In the genomic region with DNA sequence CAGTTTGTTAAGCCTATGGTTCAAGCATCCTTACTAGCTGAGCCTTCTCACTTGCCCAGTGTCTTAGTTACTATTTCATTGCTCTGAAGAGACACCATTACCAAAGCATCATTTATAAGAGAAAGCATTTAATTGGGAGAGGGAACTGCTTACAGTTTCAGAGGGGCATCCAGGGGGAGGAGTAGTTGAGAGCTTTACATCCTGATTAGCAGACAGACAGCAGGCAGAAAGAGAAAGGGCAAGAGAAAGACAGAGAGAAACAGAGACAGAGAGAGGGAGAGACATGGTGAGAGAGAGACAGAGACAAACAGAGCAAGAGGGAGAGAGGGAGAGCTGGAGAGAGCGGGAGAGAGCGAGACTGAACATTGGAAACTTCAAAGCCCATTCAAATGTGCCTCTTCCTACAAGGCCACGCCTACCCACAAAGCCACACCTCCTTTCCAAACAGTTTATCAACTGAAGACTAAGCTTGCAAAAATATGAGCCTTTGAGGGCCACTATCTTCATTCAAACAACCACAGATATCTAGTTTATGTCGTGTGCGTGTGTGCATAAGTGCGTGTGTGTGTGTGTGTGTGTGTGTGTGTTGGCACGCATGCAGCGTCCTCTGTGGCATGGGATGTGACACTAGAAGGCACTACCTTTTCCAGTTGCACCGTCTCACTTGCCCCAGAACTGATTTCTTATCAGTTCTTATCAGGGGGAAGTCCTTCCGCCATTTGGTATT, we compare ENCODE assay signal across 22 mouse cellular contexts. TPM values are rescaled to one million over a fixed set of nuclear protein-coding genes. Genes with fewer than 3 reads are reported as not detected.
DNase-seq lines count a peak whose midpoint lies in the region; ATAC-seq and TF ChIP-seq lines count a peak whose summit lies in the region.
"Had no signal": no experiment of that assay in that cellular context is flagged by ENCODE, and none has a peak within 500 bp of the region (broad histone marks: within the 10 kb centered on the region; RNA-seq: fewer than 3 reads in every experiment).

No protein-coding gene starts in this region.

- DNase-seq in ZHBTc4 (ENCODE audit: low read depth, low spot score) = peak; percentile 69
- peak; percentile 24 to 62 (median 34) for DNase-seq in liver, embryonic 14.5 days (ENCODE audit: low read depth in 3 of 3, low spot score in 3 of 3)
- no peak for DNase-seq in urinary bladder, adult 2 months (ENCODE audit: low spot score)
- no peak for DNase-seq in kidney, postnatal 10 days
- no peak for DNase-seq in lung, postnatal 25 days (ENCODE audit: low spot score)
- DNase-seq: adrenal gland, postnatal 14 days; cerebellum, adult 2 months; forebrain, postnatal 0 days; heart, postnatal 36 days; lung, postnatal 10 days; thymus, adult 2 months had no signal

- H3K27ac ChIP-seq in liver, embryonic 14.5 days = peak overlapping the region; percentile 48
- H3K27ac ChIP-seq in heart, embryonic 11.5 days (ENCODE audit: low read depth, low read length) = no peak overlapping the region
- H3K27ac ChIP-seq: hindbrain, embryonic 15.5 days; limb, embryonic 15.5 days; stomach, embryonic 15.5 days had no signal

- TF ChIP-seq EP300 in liver, embryonic 14.5 days (IDR thresholded peaks at IDR 0.05; ENCODE audit: low read depth) = peak; percentile 42; the same call in 1 of the 2 replicates

- peak; percentile 81 for ATAC-seq in liver, embryonic 14.5 days (ENCODE audit: insufficient read depth)
- ATAC-seq in heart, embryonic 11.5 days (replicated peaks; ENCODE audit: insufficient number of reproducible peaks, low FRiP score, low TSS enrichment) = no peak
- ATAC-seq: forebrain, postnatal 0 days; intestine, embryonic 16.5 days; midbrain, embryonic 16.5 days; Patski had no signal

- H3K9ac ChIP-seq in liver, embryonic 14.5 days (replicated peaks) = peak overlapping the region; percentile 13
- no peak overlapping the region for H3K9ac ChIP-seq in heart, embryonic 11.5 days (ENCODE audit: low read depth, low read length)
- H3K9ac ChIP-seq: forebrain, postnatal 0 days; hindbrain, embryonic 15.5 days; limb, embryonic 15.5 days; stomach, embryonic 15.5 days had no signal

- WGBS in liver, embryonic 14.5 days (ENCODE audit: insufficient replicate concordance) = 10% methylated on average over 10 of the region's 10 CpGs
- 54% methylated on average over 10 of the region's 10 CpGs for WGBS in heart, embryonic 11.5 days (ENCODE audit: insufficient replicate concordance)

- H3K4me2 ChIP-seq in liver, embryonic 14.5 days (ENCODE audit: low read depth) = peak overlapping the region; percentile 53
- H3K4me2 ChIP-seq in heart, embryonic 11.5 days = no peak overlapping the region
- H3K4me2 ChIP-seq: hindbrain, embryonic 15.5 days; limb, embryonic 15.5 days; stomach, embryonic 15.5 days had no signal

- TF ChIP-seq CTCF in E14TG2a.4 (conservative IDR thresholded peaks at IDR 0.05; ENCODE audit: low read length) = no peak
- TF ChIP-seq CTCF in liver, embryonic 14.5 days (IDR thresholded peaks at IDR 0.05; ENCODE audit: low read depth) = no peak

- H3K4me1 ChIP-seq in E14TG2a.4 (replicated peaks; ENCODE audit: low read depth, low read length) = peaks cover 16% of the 10 kb centered on the region
- H3K4me1 ChIP-seq in erythroblast, embryonic 14.5 days (ENCODE audit: control insufficient read depth) = peaks cover 31% of the 10 kb centered on the region
- H3K4me1 ChIP-seq in liver, embryonic 14.5 days (replicated peaks; ENCODE audit: control insufficient read depth in 2 of 2, insufficient read depth in 2 of 2, low read length in 1 of 2) = peaks cover 8 to 14% of the 10 kb centered on the region in 2 experiments
- H3K4me1 ChIP-seq in heart, embryonic 11.5 days (ENCODE audit: control insufficient read depth, insufficient read depth, low read length) = no peaks in the 10 kb centered on the region
- H3K4me1 ChIP-seq: hindbrain, embryonic 15.5 days; limb, embryonic 15.5 days; stomach, embryonic 15.5 days had no signal

- no peaks in the 10 kb centered on the region for H3K36me3 ChIP-seq in E14TG2a.4 (ENCODE audit: insufficient read depth, low read length)
- H3K36me3 ChIP-seq in erythroblast, embryonic 14.5 days (ENCODE audit: control insufficient read depth) = no peaks in the 10 kb centered on the region
- no peaks in the 10 kb centered on the region for H3K36me3 ChIP-seq in liver, embryonic 14.5 days (replicated peaks; ENCODE audit: control insufficient read depth, insufficient read depth, low read depth)
- H3K36me3 ChIP-seq in heart, embryonic 11.5 days (ENCODE audit: control insufficient read depth, insufficient read depth, low read length) = no peaks in the 10 kb centered on the region
- H3K36me3 ChIP-seq: hindbrain, embryonic 15.5 days; limb, embryonic 15.5 days; stomach, embryonic 15.5 days had no signal

- H3K4me3 ChIP-seq in E14TG2a.4 (replicated peaks; ENCODE audit: low read length) = peak overlapping the region; percentile 35; the same call in 1 of the 2 replicates
- peak overlapping the region; percentile 47 for H3K4me3 ChIP-seq in erythroblast, embryonic 14.5 days (replicated peaks)
- H3K4me3 ChIP-seq in liver, embryonic 14.5 days (ENCODE audit: insufficient read depth in 1 of 2, low read depth in 2 of 2, low read length in 2 of 2) = peak overlapping the region in 1 of 2 experiments; percentile 37; a peak in 1 of 4 replicates
- no peak overlapping the region for H3K4me3 ChIP-seq in heart, embryonic 11.5 days (ENCODE audit: low read depth, low read length)
- H3K4me3 ChIP-seq: hindbrain, embryonic 15.5 days; limb, embryonic 15.5 days; megakaryocyte, embryonic 14.5 days; stomach, embryonic 15.5 days had no signal

- H3K27me3 ChIP-seq in E14TG2a.4 (ENCODE audit: insufficient read depth, low read length) = peaks cover 11% of the 10 kb centered on the region
- no peaks in the 10 kb centered on the region for H3K27me3 ChIP-seq in erythroblast, embryonic 14.5 days (ENCODE audit: control insufficient read depth)
- H3K27me3 ChIP-seq in liver, embryonic 14.5 days (ENCODE audit: control insufficient read depth, insufficient read depth, low read length) = no peaks in the 10 kb centered on the region
- no peaks in the 10 kb centered on the region; the same call in 1 of the 2 replicates for H3K27me3 ChIP-seq in heart, embryonic 11.5 days (ENCODE audit: control insufficient read depth, insufficient read depth, low read length)
- H3K27me3 ChIP-seq: hindbrain, embryonic 15.5 days; limb, embryonic 15.5 days; Patski; stomach, embryonic 15.5 days had no signal

- no peaks in the 10 kb centered on the region for H3K9me3 ChIP-seq in E14TG2a.4 (ENCODE audit: low read length)
- no peaks in the 10 kb centered on the region for H3K9me3 ChIP-seq in erythroblast, embryonic 14.5 days (ENCODE audit: control insufficient read depth, low read length)
- no peaks in the 10 kb centered on the region for H3K9me3 ChIP-seq in liver, embryonic 14.5 days (ENCODE audit: control insufficient read depth, low read length)
- H3K9me3 ChIP-seq in heart, embryonic 11.5 days (replicated peaks; ENCODE audit: control insufficient read depth, low read length) = no peaks in the 10 kb centered on the region
- H3K9me3 ChIP-seq: hindbrain, embryonic 15.5 days; limb, embryonic 15.5 days; megakaryocyte, embryonic 14.5 days; stomach, embryonic 15.5 days had no signal

RNA-seq across cellular contexts. Expression of a gene that starts 32.9 kb away (rescaled TPM):
- not detected in 2 replicates for polyA plus RNA-seq in erythroblast, embryonic 14.5 days (2012)
- not detected in 2 replicates for polyA plus RNA-seq in liver, embryonic 14.5 days (2012; rRNA removed)
- not detected in 2 replicates for polyA plus RNA-seq in liver, embryonic 14.5 days (2014; fragmentation: Nextera tagmentation; extraction: Ambion mirVana)
- polyA plus RNA-seq in urinary bladder, adult 2 months (2012; rRNA removed) = not detected in 2 replicates
- 4.1 and 4.2 TPM in 2 replicates for polyA plus RNA-seq in heart, embryonic 11.5 days (2014; fragmentation: Nextera tagmentation; extraction: Ambion mirVana)
- polyA plus RNA-seq: embryonic facial prominence, embryonic 11.5 days; hindbrain, embryonic 15.5 days; midbrain, embryonic 16.5 days; Patski; stomach, embryonic 15.5 days had no signal

RNA-seq across cellular contexts. Expression of a gene that starts 40.8 kb away (rescaled TPM):
- polyA plus RNA-seq in erythroblast, embryonic 14.5 days (2012) = 0.77 and 1.1 TPM in 2 replicates
- polyA plus RNA-seq in liver, embryonic 14.5 days (2012; rRNA removed) = 12.1 and 25.2 TPM in 2 replicates
- polyA plus RNA-seq in liver, embryonic 14.5 days (2014; fragmentation: Nextera tagmentation; extraction: Ambion mirVana) = 25.0 and 28.1 TPM in 2 replicates
- polyA plus RNA-seq in urinary bladder, adult 2 months (2012; rRNA removed) = 27.8 and 28.7 TPM in 2 replicates
- 22.2 and 23.7 TPM in 2 replicates for polyA plus RNA-seq in heart, embryonic 11.5 days (2014; fragmentation: Nextera tagmentation; extraction: Ambion mirVana)

RNA-seq across cellular contexts. Expression of a gene that starts 44.4 kb away (rescaled TPM):
- not detected in 2 replicates for polyA plus RNA-seq in erythroblast, embryonic 14.5 days (2012)
- 0.03 and 0.07 TPM in 2 replicates for polyA plus RNA-seq in liver, embryonic 14.5 days (2012; rRNA removed)
- polyA plus RNA-seq in liver, embryonic 14.5 days (2014; fragmentation: Nextera tagmentation; extraction: Ambion mirVana) = 0.04 and 0.05 TPM in 2 replicates
- 43.3 and 50.5 TPM in 2 replicates for polyA plus RNA-seq in urinary bladder, adult 2 months (2012; rRNA removed)
- polyA plus RNA-seq in heart, embryonic 11.5 days (2014; fragmentation: Nextera tagmentation; extraction: Ambion mirVana) = 221 and 225 TPM in 2 replicates

Comparison
In these comparisons a context has a peak if more than half of its experiments do, and no peak if none do; other contexts are left out.
1. DNase-seq: peak in ZHBTc4 (single experiment) and liver, embryonic 14.5 days (3 of 3); none in urinary bladder, adult 2 months (single experiment), kidney, postnatal 10 days (single experiment) and lung, postnatal 25 days (single experiment).
2. RNA of a gene that starts 44.4 kb away (polyA plus RNA-seq): 221 to 225 TPM in heart, embryonic 11.5 days and 43.3 to 50.5 TPM in urinary bladder, adult 2 months; 0.03 to 0.07 TPM in liver, embryonic 14.5 days and not detected in erythroblast, embryonic 14.5 days; every median in the first group is over 10 times any median in the second.